Mouse (Mus musculus): Measurements from ENCODE around the gene Mydgf.

- TF ChIP-seq CHD2 (IDR thresholded peaks at IDR 0.05; ENCODE audit: low read length) (no peak), EP300 (IDR thresholded peaks at IDR 0.05; ENCODE audit: low read length) (no peak), MAFK (IDR thresholded peaks at IDR 0.05; ENCODE audit: insufficient replicate concordance, low read length) (no peak), CTCF (conservative IDR thresholded peaks at IDR 0.05 in 1 of 2, IDR thresholded peaks at IDR 0.05 in 1 of 2; ENCODE audit: low read depth in 2 of 2, low read length in 2 of 2) (0 out of 4 replicates have a peak, but pooled peaks of 1 of the 2 experiments have one; percentile 4), POLR2A (IDR thresholded peaks at IDR 0.05; ENCODE audit: low read depth, low read length) (no peak), MEF2A (IDR thresholded peaks at IDR 0.05; ENCODE audit: borderline replicate concordance, low read depth, low read length) (no peak), MAX (IDR thresholded peaks at IDR 0.05; ENCODE audit: low read length) (no peak), ZC3H11A (IDR thresholded peaks at IDR 0.05; ENCODE audit: low read depth, low read length) (no peak)
Observed at GRCm38 (mm10) chr17:56194357-56194756, 10.6 kb upstream of the Mydgf start.

All from CH12.LX (cell line).